Comparison of ENCODE assay signal across 24 mouse cellular contexts in genomic region chr5:113593911-113594705, GRCm38 (mm10). TPM values are rescaled to one million over a fixed set of nuclear protein-coding genes. Genes with fewer than 3 reads are reported as not detected.
DNase-seq lines count a peak whose midpoint lies in the region; ATAC-seq and TF ChIP-seq lines count a peak whose summit lies in the region.
"Had no signal": no experiment of that assay in that cellular context is flagged by ENCODE, and none has a peak within 500 bp of the region (broad histone marks: within the 10 kb centered on the region; RNA-seq: fewer than 3 reads in every experiment).

No protein-coding gene starts in this region.

- 93% methylated on average over 6 of the region's 6 CpGs for WGBS in forebrain, embryonic 16.5 days

- TF ChIP-seq CTCF in cortical plate, adult 2 months (IDR thresholded peaks at IDR 0.05; ENCODE audit: extremely low read depth, insufficient read depth, low read length) = no peak

- peaks cover 18% of the 10 kb centered on the region for H3K4me1 ChIP-seq in cortical plate, adult 2 months (ENCODE audit: control insufficient read depth, insufficient read depth, low read length)
- peaks cover 26% of the 10 kb centered on the region for H3K4me1 ChIP-seq in forebrain, embryonic 16.5 days (replicated peaks; ENCODE audit: control insufficient read depth, insufficient read depth, low read length)
- H3K4me1 ChIP-seq: liver, embryonic 15.5 days; stomach, embryonic 15.5 days had no signal

- intact Hi-C loops in left cerebral cortex, postnatal 4 days (cut with DNase I) = no loop called here

- peak overlapping the region; percentile 81 for H3K27ac ChIP-seq in cortical plate, adult 2 months (ENCODE audit: insufficient read depth, low read length)
- H3K27ac ChIP-seq in forebrain, embryonic 16.5 days (ENCODE audit: low read length) = no peak overlapping the region
- H3K27ac ChIP-seq: embryonic facial prominence, embryonic 15.5 days; heart, embryonic 10.5 days; limb, embryonic 15.5 days; liver, embryonic 15.5 days; neural tube, embryonic 12.5 days; stomach, embryonic 15.5 days had no signal

- ATAC-seq in forebrain, embryonic 16.5 days = no peak
- ATAC-seq: inflammation-experienced regulatory T-cells, adult 6 months; Patski had no signal

- no peaks in the 10 kb centered on the region for H3K27me3 ChIP-seq in forebrain, embryonic 16.5 days (replicated peaks; ENCODE audit: control insufficient read depth, insufficient read depth, low read length)
- H3K27me3 ChIP-seq: CH12.LX; embryonic facial prominence, embryonic 15.5 days; hindbrain, embryonic 12.5 days; limb, embryonic 15.5 days; liver, embryonic 15.5 days; Patski; stomach, embryonic 15.5 days had no signal

- 0 out of 2 replicates have a peak, but pooled peaks have one; percentile 13 for TF ChIP-seq POLR2A in cortical plate, adult 2 months (IDR thresholded peaks at IDR 0.05; ENCODE audit: extremely low read depth, insufficient read depth, low read length)

- H3K9ac ChIP-seq in forebrain, embryonic 16.5 days (replicated peaks; ENCODE audit: low read depth, low read length) = no peak overlapping the region
- H3K9ac ChIP-seq: embryonic facial prominence, embryonic 15.5 days; hindbrain, embryonic 12.5 days; limb, embryonic 15.5 days; liver, embryonic 15.5 days; neural tube, embryonic 12.5 days; stomach, embryonic 15.5 days had no signal

- DNase-seq in left cerebral cortex, adult 18-20 months (ENCODE audit: low spot score in 2 of 2) = peak; percentile 57 to 73
- DNase-seq in left cerebral cortex, postnatal 4 days = no peak
- DNase-seq in right cerebral cortex, adult 2 months (ENCODE audit: low spot score in 2 of 2) = peak; percentile 74 to 78
- DNase-seq in right cerebral cortex, postnatal 10 days (ENCODE audit: low spot score in 2 of 2) = no peak
- DNase-seq in telencephalon, adult 2 months (ENCODE audit: low read depth, low spot score) = peak; percentile 80
- no peak for DNase-seq in lung, postnatal 10 days
- DNase-seq: adrenal gland, postnatal 25 days; cerebellum, adult 11-12 months; heart, postnatal 10 days; kidney, adult 2 months; kidney, postnatal 10 days; thymus, postnatal 14 days had no signal

- H3K36me3 ChIP-seq in forebrain, embryonic 16.5 days (ENCODE audit: control insufficient read depth, insufficient read depth) = no peaks in the 10 kb centered on the region
- H3K36me3 ChIP-seq: embryonic facial prominence, embryonic 15.5 days; heart, embryonic 10.5 days; hindbrain, embryonic 12.5 days; limb, embryonic 15.5 days; liver, embryonic 15.5 days; neural tube, embryonic 12.5 days; stomach, embryonic 15.5 days had no signal

- no peak overlapping the region for H3K4me3 ChIP-seq in cortical plate, adult 2 months (ENCODE audit: insufficient read depth, low read length)
- H3K4me3 ChIP-seq in forebrain, embryonic 16.5 days (replicated peaks; ENCODE audit: low read length) = no peak overlapping the region
- H3K4me3 ChIP-seq: embryonic facial prominence, embryonic 15.5 days; heart, embryonic 10.5 days; hindbrain, embryonic 12.5 days; limb, embryonic 15.5 days; liver, embryonic 15.5 days; neural tube, embryonic 12.5 days; stomach, embryonic 15.5 days had no signal

- H3K4me2 ChIP-seq in forebrain, embryonic 16.5 days (ENCODE audit: low read length) = no peak overlapping the region
- H3K4me2 ChIP-seq: embryonic facial prominence, embryonic 15.5 days; hindbrain, embryonic 12.5 days; limb, embryonic 15.5 days; liver, embryonic 15.5 days; neural tube, embryonic 12.5 days; stomach, embryonic 15.5 days had no signal

- no peaks in the 10 kb centered on the region for H3K9me3 ChIP-seq in forebrain, embryonic 16.5 days (ENCODE audit: control insufficient read depth, low read length)
- H3K9me3 ChIP-seq: embryonic facial prominence, embryonic 15.5 days; heart, embryonic 10.5 days; hindbrain, embryonic 12.5 days; limb, embryonic 15.5 days; liver, embryonic 15.5 days; neural tube, embryonic 12.5 days; stomach, embryonic 15.5 days had no signal

RNA-seq across cellular contexts. Expression of gene Cmklr1, which starts 56.1 kb away (rescaled TPM):
- total RNA-seq in left cerebral cortex, adult 18-20 months (2021) = 1 to 10 TPM; 4.6 to 5.5 TPM
- total RNA-seq in left cerebral cortex, postnatal 4 days (2021) = 1 to 10 TPM; 2.7 to 2.9 TPM
- polyA plus RNA-seq in cortical plate, adult 2 months (2012; rRNA removed) = 3.9 and 4.0 TPM in 2 replicates
- 2.3 and 2.7 TPM in 2 replicates for polyA plus RNA-seq in forebrain, embryonic 16.5 days (2015; fragmentation: Nextera tagmentation; extraction: Ambion mirVana)
- total RNA-seq: CH12.LX had no signal
- polyA plus RNA-seq: Patski had no signal

Comparison
In these comparisons a context has a peak if more than half of its experiments do, and no peak if none do; other contexts are left out.
1. DNase-seq: peak in left cerebral cortex, adult 18-20 months (2 of 2), right cerebral cortex, adult 2 months (2 of 2) and telencephalon, adult 2 months (single experiment); none in left cerebral cortex, postnatal 4 days (single experiment), right cerebral cortex, postnatal 10 days (0 of 2) and lung, postnatal 10 days (single experiment).